9 mouse cellular contexts compared by ENCODE assay signal in genomic region chr5:107497519-107498501, GRCm38 (mm10). TPM values are rescaled to one million over a fixed set of nuclear protein-coding genes. Genes with fewer than 3 reads are reported as not detected.
DNase-seq lines count a peak whose midpoint lies in the region; ATAC-seq and TF ChIP-seq lines count a peak whose summit lies in the region.
"Had no signal": no experiment of that assay in that cellular context is flagged by ENCODE, and none has a peak within 500 bp of the region (broad histone marks: within the 10 kb centered on the region; RNA-seq: fewer than 3 reads in every experiment).

No protein-coding gene starts in this region.

- no peak for TF ChIP-seq CTCF in thymus, adult 2 months (IDR thresholded peaks at IDR 0.05; ENCODE audit: borderline replicate concordance, control insufficient read depth, extremely low read depth, insufficient read depth, low read length, poor library complexity)

- H3K4me1 ChIP-seq in thymus, adult 2 months (replicated peaks; ENCODE audit: control insufficient read depth, insufficient read depth, low read length) = no peaks in the 10 kb centered on the region

- peak; percentile 95 for ATAC-seq in frontal cortex, adult (ENCODE audit: low TSS enrichment)
- peak; percentile 55; the same call in 1 of the 2 replicates for ATAC-seq in neutrophil, adult 5-6 weeks (ENCODE audit: extremely low read depth, insufficient number of reproducible peaks, low FRiP score, poor library complexity, severe bottlenecking)

- peak overlapping the region; percentile 44 for H3K27ac ChIP-seq in thymus, adult 2 months (ENCODE audit: control insufficient read depth, insufficient read depth, low read length)

- 38% methylated on average over 10 of the region's 10 CpGs for WGBS in thymus, adult 2 months

- H3K27me3 ChIP-seq in thymus, adult 2 months (ENCODE audit: control insufficient read depth, insufficient read depth, low read length) = no peaks in the 10 kb centered on the region

- TF ChIP-seq POLR2A in thymus, adult 2 months (IDR thresholded peaks at IDR 0.05; ENCODE audit: control insufficient read depth, extremely low read depth, insufficient read depth, low read length, poor library complexity) = no peak

- H3K4me3 ChIP-seq in thymus, adult 2 months (ENCODE audit: control insufficient read depth, insufficient read depth, low read length) = no peak overlapping the region
- H3K4me3 ChIP-seq: erythroblast, embryonic 14.5 days had no signal

- 0 out of 2 replicates have a peak, but pooled peaks cover 3% of the 10 kb centered on the region for H3K36me3 ChIP-seq in thymus, adult 2 months (ENCODE audit: control insufficient read depth, insufficient read depth, low read length)

- DNase-seq in thymus, adult 2 months = peak; percentile 21
- no peak for DNase-seq in thymus, postnatal 4 days
- DNase-seq in layer of hippocampus, postnatal 14 days (ENCODE audit: low spot score in 2 of 2) = peak; percentile 67 to 85
- no peak for DNase-seq in heart, adult 8-10 months (ENCODE audit: low spot score)
- no peak for DNase-seq in heart, adult 18-20 months
- DNase-seq in kidney, adult 11 months = no peak

RNA-seq across cellular contexts. Expression of gene Gm42669, which starts 9.6 kb away (rescaled TPM):
- polyA plus RNA-seq in thymus, adult 2 months (2012; rRNA removed) = 0.08 and 0.19 TPM in 2 replicates
- total RNA-seq in layer of hippocampus, postnatal 14 days (2021) = under 1 TPM; 0.41 to 0.45 TPM
- total RNA-seq in neutrophil, adult 5-6 weeks (2017) = 1.2 and 1.4 TPM in 2 replicates
- under 1 TPM in 1 of 4 experiments, not detected in 3; 0.09 TPM for total RNA-seq in heart, adult 8-10 months (2022)
- not detected for total RNA-seq in heart, adult 18-20 months (2021)

RNA-seq across cellular contexts. Expression of gene 1700028K03Rik, which starts 36.7 kb away (rescaled TPM):
- polyA plus RNA-seq in thymus, adult 2 months (2012; rRNA removed) = 0.04 and 0.08 TPM in 2 replicates
- under 1 TPM; 0.25 to 0.57 TPM for total RNA-seq in layer of hippocampus, postnatal 14 days (2021)
- total RNA-seq in neutrophil, adult 5-6 weeks (2017) = 0.12 TPM in 1 of 2 replicates, not detected in the other
- not detected for total RNA-seq in heart, adult 8-10 months (2022)
- not detected for total RNA-seq in heart, adult 18-20 months (2021)
- polyA plus RNA-seq: erythroblast, embryonic 14.5 days had no signal

Comparison
In these comparisons a context has a peak if more than half of its experiments do, and no peak if none do; other contexts are left out.
1. DNase-seq: peak in thymus, adult 2 months (single experiment) and layer of hippocampus, postnatal 14 days (2 of 2); none in thymus, postnatal 4 days (single experiment), heart, adult 8-10 months (single experiment), heart, adult 18-20 months (0 of 2) and kidney, adult 11 months (single experiment).